Mouse (Mus musculus) MEL (cell line): Measurements from ENCODE around the gene Entpd7.
A peak's percentile ranks its signal among the peaks of the same experiment; 100 is the strongest.

Experiments
- CTCF ChIP-seq, 3 experiments: IDR thresholded peaks in 2 of 3; conservative IDR thresholded peaks in 1 of 3; 2 replicates each; pipeline ENCODE4 v1.5.1; 2011 to 2012; ENCODE audit warnings: low read length in 3 of 3, low read depth in 2 of 3, mild to moderate bottlenecking in 2 of 3, improper control_type of control experiment in 1 of 3, inconsistent platforms in 1 of 3, mixed read lengths in 1 of 3, moderate library complexity in 1 of 3; ENCODE audit not compliant: control insufficient read depth in 1 of 3, insufficient read depth in 1 of 3, poor library complexity in 1 of 3, severe bottlenecking in 1 of 3
- EP300 ChIP-seq, 2 experiments: IDR thresholded peaks; 2 replicates each; pipeline ENCODE4 v1.6.1; 2011; ENCODE audit warnings: improper control_type of control experiment in 2 of 2, low read length in 2 of 2, low read depth in 1 of 2, mild to moderate bottlenecking in 1 of 2
- GATA1 ChIP-seq: IDR thresholded peaks from 2 replicates; pipeline ENCODE4 v1.6.1; 2011; ENCODE audit warnings: low read depth, low read length, improper control_type of control experiment
- MAFK ChIP-seq: IDR thresholded peaks from 2 replicates; pipeline ENCODE4 v1.6.1; 2011; ENCODE audit warnings: low read depth, mild to moderate bottlenecking, low read length, improper control_type of control experiment, borderline replicate concordance
- POLR2A ChIP-seq, 2 experiments: IDR thresholded peaks; 2 replicates each; pipeline ENCODE4 v1.6.1; 2011 to 2012; ENCODE audit warnings: low read length in 2 of 2, mild to moderate bottlenecking in 2 of 2, control low read depth in 1 of 2, improper control_type of control experiment in 1 of 2, low read depth in 1 of 2, moderate library complexity in 1 of 2; ENCODE audit not compliant: control insufficient read depth in 1 of 2, insufficient read depth in 1 of 2, poor library complexity in 1 of 2
- POLR2AphosphoS2 ChIP-seq: IDR thresholded peaks from 2 replicates; pipeline ENCODE4 v1.6.1; 2011; ENCODE audit warnings: low read length, improper control_type of control experiment
- RAD21 ChIP-seq: IDR thresholded peaks from 2 replicates; pipeline ENCODE4 v1.6.1; 2011; ENCODE audit warnings: mild to moderate bottlenecking, low read depth, low read length, improper control_type of control experiment
- TCF12 ChIP-seq: IDR thresholded peaks from 2 replicates; pipeline ENCODE4 v1.6.1; 2014; ENCODE audit warnings: low read depth, mild to moderate bottlenecking, inconsistent platforms, low read length, improper control_type of control experiment, moderate library complexity

GRCm38 (mm10) chr19:43771499-43771969 is 82.1 kb downstream of the Entpd7 start:
- TF ChIP-seq MAFK (peak; percentile 96), TCF12 (peak; percentile 86), RAD21 (no peak), POLR2AphosphoS2 (no peak), POLR2A (IDR thresholded peaks at IDR 0.05; ENCODE audit: control insufficient read depth in 1 of 2, insufficient read depth in 1 of 2, low read depth in 1 of 2, low read length in 2 of 2, poor library complexity in 1 of 2) (no peak), GATA1 (peak; percentile 92), CTCF (IDR thresholded peaks at IDR 0.05 in 2 of 3, conservative IDR thresholded peaks at IDR 0.05 in 1 of 3; ENCODE audit: control insufficient read depth in 1 of 3, insufficient read depth in 1 of 3, low read depth in 2 of 3, low read length in 3 of 3, poor library complexity in 1 of 3, severe bottlenecking in 1 of 3) (no peak), EP300 (IDR thresholded peaks at IDR 0.05; ENCODE audit: low read depth in 1 of 2, low read length in 2 of 2) (peak; percentile 94 to 98)
